Mouse (Mus musculus): ENCODE results near the gene Lemd1. TPM values are rescaled to one million over a fixed set of nuclear protein-coding genes. Genes with fewer than 3 reads are reported as not detected.

The Lemd1 gene
- polyA plus RNA-seq, 1 experiment from 2014 or later = not detected

DNA sequence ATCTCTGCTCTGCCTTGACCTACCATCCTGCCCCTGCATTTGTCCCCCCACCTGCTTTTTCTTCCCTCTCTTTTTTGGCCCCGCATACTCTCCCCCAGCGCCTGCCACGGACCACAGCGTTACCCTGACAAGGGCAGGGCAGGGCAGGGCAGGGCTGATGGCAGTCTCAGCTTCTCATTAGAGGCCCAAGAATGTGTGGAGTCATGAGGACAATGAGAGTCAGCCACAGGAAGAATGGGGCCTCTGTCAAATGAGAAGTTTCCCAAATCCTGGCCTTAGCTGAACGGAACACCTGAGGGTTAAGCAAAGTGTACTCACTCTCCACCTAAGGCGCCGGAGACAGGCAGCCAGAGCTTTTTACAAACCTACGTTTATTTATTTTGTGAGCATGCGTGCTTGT is 3.9 kb downstream of the Lemd1 start:
- Histone ChIP-seq H3K36me3 (no peaks in the 10 kb centered on the region), H3K27me3 (peaks cover 86% of the 10 kb centered on the region), H3K4me2 (no peak overlapping the region), H3K4me1 (replicated peaks) (peaks cover 32% of the 10 kb centered on the region), H3K4me3 (no peak overlapping the region), H3K27ac (no peak overlapping the region), H3K9ac (no peak overlapping the region), H3K9me3 (replicated peaks) (no peaks in the 10 kb centered on the region)
- WGBS = 67% methylated on average over 9 of the region's 9 CpGs
- ATAC-seq (replicated peaks; ENCODE audit: insufficient number of reproducible peaks, insufficient read depth, low FRiP score, low read depth) = no peak

DNA sequence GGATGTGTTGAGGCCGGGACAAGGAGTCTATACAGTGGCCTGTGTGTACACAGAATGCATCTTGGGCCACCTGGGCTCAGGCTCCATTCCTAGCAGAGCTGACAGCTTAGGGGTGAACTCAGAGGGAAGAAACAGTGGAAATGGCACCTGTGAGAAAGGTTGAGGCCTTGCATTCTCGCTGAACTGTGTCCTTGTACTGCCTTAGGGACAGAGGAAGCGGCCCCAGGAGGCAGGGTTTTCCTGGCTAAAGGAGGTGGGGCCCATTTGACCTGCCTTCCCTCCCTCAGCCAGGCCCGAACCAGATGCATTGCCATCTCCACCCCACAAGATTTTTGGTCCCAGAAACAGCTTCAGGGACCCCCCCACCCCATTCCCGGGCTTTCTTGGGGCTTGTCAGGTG is 4.5 kb downstream of the Lemd1 start:
- H3K27me3 ChIP-seq = peaks cover 86% of the 10 kb centered on the region
- H3K4me3 ChIP-seq = no peak overlapping the region
- 60% methylated on average over 5 of the region's 5 CpGs for WGBS
- no peak overlapping the region for H3K9ac ChIP-seq
- no peaks in the 10 kb centered on the region for H3K9me3 ChIP-seq (replicated peaks)
- no peak overlapping the region for H3K4me2 ChIP-seq
- peaks cover 32% of the 10 kb centered on the region for H3K4me1 ChIP-seq (replicated peaks)
- ATAC-seq (replicated peaks; ENCODE audit: insufficient number of reproducible peaks, insufficient read depth, low FRiP score, low read depth) = no peak
- no peaks in the 10 kb centered on the region for H3K36me3 ChIP-seq
- no peak overlapping the region for H3K27ac ChIP-seq

DNA sequence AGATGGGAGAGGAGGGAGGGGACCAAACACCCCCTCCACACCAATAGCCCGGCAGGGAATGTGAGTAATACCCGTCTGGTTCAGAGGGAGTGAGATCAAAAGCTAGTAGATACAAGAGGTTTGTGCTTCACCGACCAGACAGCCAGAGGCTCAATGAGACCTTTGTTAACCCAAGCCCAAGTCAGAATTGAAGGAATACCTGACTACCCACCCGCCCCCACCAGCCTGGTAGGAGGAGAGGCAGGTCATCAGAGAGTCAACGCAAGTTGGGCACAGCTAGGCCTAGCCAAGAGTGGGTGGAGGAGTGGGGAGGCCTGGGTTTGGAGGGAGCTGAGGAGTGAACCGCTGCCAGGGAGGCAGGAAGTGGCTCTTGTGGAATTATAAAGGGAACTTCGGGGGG is 5.1 kb downstream of the Lemd1 start:
- no peak overlapping the region for H3K27ac ChIP-seq
- ATAC-seq (replicated peaks; ENCODE audit: insufficient number of reproducible peaks, insufficient read depth, low FRiP score, low read depth) = no peak

DNA sequence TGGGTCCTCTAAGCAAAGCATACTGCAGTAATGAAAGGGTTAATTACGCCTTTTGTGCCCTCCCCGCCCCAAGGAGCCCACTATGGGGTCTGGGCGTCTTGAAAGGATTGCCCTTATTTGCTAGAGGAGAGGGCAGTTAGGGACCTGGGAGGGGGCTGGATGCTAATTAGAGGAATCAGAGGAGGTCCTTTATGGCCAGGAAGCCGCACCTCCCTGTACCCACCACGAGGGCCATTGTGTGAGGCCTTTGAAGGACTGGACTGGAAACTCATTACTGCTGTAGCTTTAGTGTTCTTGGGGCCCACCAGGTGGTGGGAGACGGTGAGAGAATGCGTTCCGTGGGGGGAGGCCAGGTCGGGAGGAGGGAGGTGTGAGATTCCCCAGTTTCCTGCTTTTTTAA is 6.4 kb downstream of the Lemd1 start:
- ATAC-seq (replicated peaks; ENCODE audit: insufficient number of reproducible peaks, insufficient read depth, low FRiP score, low read depth) = no peak
- Histone ChIP-seq H3K4me1 (replicated peaks) (peaks cover 14% of the 10 kb centered on the region), H3K27me3 (peaks cover 81% of the 10 kb centered on the region), H3K9me3 (replicated peaks) (no peaks in the 10 kb centered on the region), H3K27ac (no peak overlapping the region), H3K9ac (no peak overlapping the region), H3K4me3 (no peak overlapping the region), H3K36me3 (no peaks in the 10 kb centered on the region), H3K4me2 (no peak overlapping the region)
- WGBS = 23% methylated on average over 9 of the region's 9 CpGs

More for the DNA sequence above, 5.1 kb downstream of the Lemd1 start:
- WGBS = 40% methylated on average over 7 of the region's 7 CpGs
- Histone ChIP-seq H3K27me3 (peaks cover 85% of the 10 kb centered on the region), H3K36me3 (no peaks in the 10 kb centered on the region), H3K9me3 (replicated peaks) (no peaks in the 10 kb centered on the region), H3K4me3 (no peak overlapping the region), H3K4me2 (no peak overlapping the region), H3K9ac (no peak overlapping the region), H3K4me1 (replicated peaks) (peaks cover 25% of the 10 kb centered on the region)

DNA sequence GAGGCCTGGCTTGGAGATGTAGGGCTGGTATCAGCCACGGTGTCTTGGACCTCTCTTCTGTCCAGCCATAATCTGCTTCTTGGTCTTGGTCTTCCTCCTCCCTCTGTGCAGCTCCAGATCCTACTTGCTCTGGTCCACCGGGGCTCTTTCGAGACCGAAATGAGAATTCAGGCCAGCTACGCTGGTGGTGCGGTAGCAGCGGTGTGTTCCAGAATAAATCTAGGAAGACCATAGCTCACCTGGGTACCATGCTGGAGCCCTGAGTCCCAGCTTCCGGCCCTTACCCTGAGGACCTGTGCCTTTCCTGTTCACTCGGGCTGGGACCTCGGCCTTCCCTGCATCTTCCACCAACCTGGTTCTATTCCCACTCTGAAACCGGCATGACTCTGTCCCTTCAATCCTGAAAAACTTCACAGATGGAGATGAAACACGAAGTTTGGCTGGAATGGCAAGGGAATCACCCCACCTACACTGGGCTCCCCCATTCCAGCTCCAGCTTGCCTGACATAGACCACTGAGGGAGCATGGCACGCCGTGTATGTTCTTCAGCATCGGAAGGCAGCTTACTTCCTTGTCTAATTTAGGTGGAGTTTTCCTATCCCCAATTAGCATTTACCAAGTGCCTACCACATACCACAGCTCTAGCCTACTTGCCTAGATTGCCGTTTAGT is 7.3 kb downstream of the Lemd1 start:
- H3K27me3 ChIP-seq = peaks cover 76% of the 10 kb centered on the region
- no peak overlapping the region for H3K4me2 ChIP-seq
- H3K9me3 ChIP-seq (replicated peaks) = no peaks in the 10 kb centered on the region
- WGBS = 83% methylated on average over 16 of the region's 16 CpGs
- no peak overlapping the region for H3K9ac ChIP-seq
- peaks cover 14% of the 10 kb centered on the region for H3K4me1 ChIP-seq (replicated peaks)
- H3K4me3 ChIP-seq = no peak overlapping the region
- H3K27ac ChIP-seq = no peak overlapping the region
- no peak for ATAC-seq (replicated peaks; ENCODE audit: insufficient number of reproducible peaks, insufficient read depth, low FRiP score, low read depth)
- H3K36me3 ChIP-seq = no peaks in the 10 kb centered on the region

- no peak overlapping the region for H3K4me2 ChIP-seq
- H3K27me3 ChIP-seq = peaks cover 69% of the 10 kb centered on the region
- no peak for ATAC-seq (replicated peaks; ENCODE audit: insufficient number of reproducible peaks, insufficient read depth, low FRiP score, low read depth)
- WGBS = 73% methylated on average over 6 of the region's 6 CpGs
- H3K27ac ChIP-seq = no peak overlapping the region
- no peak overlapping the region for H3K4me3 ChIP-seq
- no peaks in the 10 kb centered on the region for H3K36me3 ChIP-seq
- H3K4me1 ChIP-seq (replicated peaks) = peaks cover 14% of the 10 kb centered on the region
- no peak overlapping the region for H3K9ac ChIP-seq
- no peaks in the 10 kb centered on the region for H3K9me3 ChIP-seq (replicated peaks)
Observed at GRCm38 (mm10) chr1:132199244-132199643, 8.0 kb downstream of the Lemd1 start.

DNA sequence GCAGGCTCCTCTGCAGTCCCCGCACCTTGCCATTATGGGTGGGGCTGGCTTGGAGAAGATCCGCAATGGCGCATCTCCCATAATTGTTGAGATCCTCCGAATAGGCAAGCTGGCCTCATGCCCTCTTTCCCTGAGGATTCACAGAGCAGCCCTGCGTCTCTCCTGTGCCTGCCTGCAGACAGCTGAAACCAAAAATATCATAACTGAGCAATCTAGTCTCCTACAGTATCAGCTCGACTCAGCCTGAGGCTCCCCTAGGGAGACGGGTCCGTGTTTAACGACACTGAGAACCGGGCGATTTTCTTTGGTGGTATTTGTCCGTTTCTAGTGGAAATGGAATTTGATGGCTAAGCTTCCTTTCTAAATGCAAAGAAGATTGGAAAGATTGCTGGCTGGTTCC is 8.7 kb downstream of the Lemd1 start:
- Histone ChIP-seq H3K27ac (no peak overlapping the region), H3K36me3 (no peaks in the 10 kb centered on the region), H3K4me1 (replicated peaks) (peaks cover 9% of the 10 kb centered on the region), H3K27me3 (peaks cover 67% of the 10 kb centered on the region), H3K9me3 (replicated peaks) (no peaks in the 10 kb centered on the region), H3K4me2 (peak overlapping the region; percentile 34), H3K4me3 (peak overlapping the region; percentile 2; the same call in 1 of the 2 replicates), H3K9ac (no peak overlapping the region)
- ATAC-seq (replicated peaks; ENCODE audit: insufficient number of reproducible peaks, insufficient read depth, low FRiP score, low read depth) = no peak
- 10% methylated on average over 12 of the region's 12 CpGs for WGBS

- Histone ChIP-seq H3K9ac (no peak overlapping the region), H3K27me3 (peaks cover 59% of the 10 kb centered on the region), H3K4me3 (0 out of 2 replicates have a peak overlapping the region, but pooled peaks have one; percentile 2), H3K4me2 (peak overlapping the region; percentile 34), H3K27ac (no peak overlapping the region), H3K4me1 (replicated peaks) (peaks cover 9% of the 10 kb centered on the region), H3K9me3 (replicated peaks) (no peaks in the 10 kb centered on the region), H3K36me3 (no peaks in the 10 kb centered on the region)
- no peak; the same call in 1 of the 2 replicates for ATAC-seq (replicated peaks; ENCODE audit: insufficient number of reproducible peaks, insufficient read depth, low FRiP score, low read depth)
- 33% methylated on average over 11 of the region's 11 CpGs for WGBS
Observed at GRCm38 (mm10) chr1:132200562-132201510, 9.6 kb downstream of the Lemd1 start.

GRCm38 (mm10) chr1:132201511-132201860 is 10.3 kb downstream of the Lemd1 start:
- no peak for ATAC-seq (replicated peaks; ENCODE audit: insufficient number of reproducible peaks, insufficient read depth, low FRiP score, low read depth)
- peaks cover 9% of the 10 kb centered on the region for H3K4me1 ChIP-seq (replicated peaks)
- 47% methylated on average over 4 of the region's 4 CpGs for WGBS
- H3K27ac ChIP-seq = no peak overlapping the region
- no peaks in the 10 kb centered on the region for H3K9me3 ChIP-seq (replicated peaks)
- H3K4me3 ChIP-seq = no peak overlapping the region
- no peak overlapping the region for H3K9ac ChIP-seq
- H3K27me3 ChIP-seq = peaks cover 55% of the 10 kb centered on the region
- H3K36me3 ChIP-seq = no peaks in the 10 kb centered on the region
- H3K4me2 ChIP-seq = no peak overlapping the region

GRCm38 (mm10) chr1:132201936-132202335 is 10.7 kb downstream of the Lemd1 start:
- Histone ChIP-seq H3K4me3 (no peak overlapping the region), H3K27ac (no peak overlapping the region), H3K4me1 (replicated peaks) (peaks cover 9% of the 10 kb centered on the region), H3K9ac (no peak overlapping the region), H3K36me3 (no peaks in the 10 kb centered on the region), H3K9me3 (replicated peaks) (no peaks in the 10 kb centered on the region), H3K4me2 (no peak overlapping the region), H3K27me3 (peaks cover 55% of the 10 kb centered on the region)
- ATAC-seq (replicated peaks; ENCODE audit: insufficient number of reproducible peaks, insufficient read depth, low FRiP score, low read depth) = no peak
- WGBS = 58% methylated on average over 2 of the region's 2 CpGs

DNA sequence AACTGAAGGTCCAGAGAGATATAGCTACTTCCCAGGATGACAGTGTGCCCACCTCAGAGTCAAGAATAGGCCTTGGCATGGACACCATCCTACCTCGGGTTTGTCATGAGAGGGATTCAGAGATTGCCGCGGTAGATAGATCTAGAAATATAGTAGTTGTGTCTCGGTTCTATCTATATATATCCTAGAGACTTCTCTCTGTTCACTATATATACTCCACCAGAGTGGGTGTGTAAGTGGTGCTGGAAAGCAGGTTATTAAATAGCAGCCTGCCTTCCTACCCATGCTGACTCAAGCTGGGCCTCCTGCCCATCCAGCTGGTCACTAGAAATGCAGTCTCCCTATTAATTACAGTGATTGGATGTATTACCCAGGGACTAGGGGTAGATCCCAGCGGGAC is 11.5 kb downstream of the Lemd1 start:
- no peak for ATAC-seq (replicated peaks; ENCODE audit: insufficient number of reproducible peaks, insufficient read depth, low FRiP score, low read depth)
- Histone ChIP-seq H3K4me3 (no peak overlapping the region), H3K27me3 (peaks cover 51% of the 10 kb centered on the region), H3K36me3 (no peaks in the 10 kb centered on the region), H3K4me1 (replicated peaks) (peaks cover 9% of the 10 kb centered on the region), H3K4me2 (no peak overlapping the region), H3K9ac (no peak overlapping the region), H3K27ac (no peak overlapping the region), H3K9me3 (replicated peaks) (no peaks in the 10 kb centered on the region)
- 83% methylated on average over 5 of the region's 5 CpGs for WGBS
